Mouse (Mus musculus) right cerebral cortex, adult 18-20 months (tissue): ENCODE results near the gene Slc25a26.
A peak's percentile ranks its signal among the peaks of the same experiment; 100 is the strongest.

Experiments used
- DNase-seq: peaks from one replicate; pipeline ENCODE4 v3.0.0; 2022; ENCODE audit warnings: mixed read lengths

Slc25a26 gene

GRCm38 (mm10) chr6:94601101-94601500, 101.0 kb downstream of the Slc25a26 start:
- DNase-seq = no peak

GRCm38 (mm10) chr6:94601811-94602210, 101.7 kb downstream of the Slc25a26 start:
- no peak for DNase-seq

GRCm38 (mm10) chr6:94604072-94604471, 103.9 kb downstream of the Slc25a26 start:
- no peak for DNase-seq

GRCm38 (mm10) chr6:94604546-94604945, 104.4 kb downstream of the Slc25a26 start:
- no peak for DNase-seq

- no peak for DNase-seq
These were observed 113.2 kb downstream of the Slc25a26 start for GRCm38 (mm10) chr6:94613235-94613895.

- DNase-seq = no peak
These were observed 114.2 kb downstream of the Slc25a26 start for GRCm38 (mm10) chr6:94614346-94614745.

- no peak for DNase-seq
These were observed 115.8 kb downstream of the Slc25a26 start for GRCm38 (mm10) chr6:94615936-94616335.

GRCm38 (mm10) chr6:94618671-94619070, 118.5 kb downstream of the Slc25a26 start:
- DNase-seq = no peak

GRCm38 (mm10) chr6:94620287-94620686, 120.2 kb downstream of the Slc25a26 start:
- DNase-seq = no peak

GRCm38 (mm10) chr6:94620801-94621301, 120.7 kb downstream of the Slc25a26 start:
- no peak for DNase-seq

- peak; percentile 62 for DNase-seq
These were observed 122.9 kb downstream of the Slc25a26 start for GRCm38 (mm10) chr6:94622983-94623382.

- no peak for DNase-seq
These were observed 124.4 kb downstream of the Slc25a26 start for GRCm38 (mm10) chr6:94624543-94624942.

- no peak for DNase-seq
These were observed 125.8 kb downstream of the Slc25a26 start for GRCm38 (mm10) chr6:94625896-94626295.

GRCm38 (mm10) chr6:94626807-94627206, 126.7 kb downstream of the Slc25a26 start:
- no peak for DNase-seq

- no peak for DNase-seq
These were observed 127.8 kb downstream of the Slc25a26 start for GRCm38 (mm10) chr6:94627714-94628595.

GRCm38 (mm10) chr6:94628787-94629186, 128.7 kb downstream of the Slc25a26 start:
- no peak for DNase-seq

GRCm38 (mm10) chr6:94631051-94631778, 131.1 kb downstream of the Slc25a26 start:
- peak; percentile 39 for DNase-seq

GRCm38 (mm10) chr6:94631779-94632082, 131.6 kb downstream of the Slc25a26 start:
- no peak for DNase-seq

GRCm38 (mm10) chr6:94634274-94634673, 134.1 kb downstream of the Slc25a26 start:
- DNase-seq = no peak

GRCm38 (mm10) chr6:94634710-94635109, 134.6 kb downstream of the Slc25a26 start:
- no peak for DNase-seq

- no peak for DNase-seq
These were observed 135.2 kb downstream of the Slc25a26 start for GRCm38 (mm10) chr6:94635343-94635742.

- no peak for DNase-seq
These were observed 136.9 kb downstream of the Slc25a26 start for GRCm38 (mm10) chr6:94637024-94637434.

GRCm38 (mm10) chr6:94640297-94640696, 140.2 kb downstream of the Slc25a26 start:
- no peak for DNase-seq
